Mouse (Mus musculus) megakaryocyte, embryonic 14.5 days (primary cell): ENCODE measurements at regions not wholly inside any gene's neighbourhood (a gene's known extent, or its start where the extent isn't known, plus 50 kb on each side); places are given as distances from the start of the nearest gene placed in this dataset.
"Not testable (repeated sequence)": the region's sequence is repeated elsewhere in the genome, so short reads cannot be mapped to it uniquely, and the experiment has no call there.

Experiments
- H3K27me3 ChIP-seq: replicated peaks from 2 replicates; pipeline ENCODE3; 2012; ENCODE audit warnings: inconsistent platforms
- H3K36me3 ChIP-seq: replicated peaks from 2 replicates; pipeline ENCODE3; 2012; ENCODE audit warnings: low read length, inconsistent platforms, mixed read lengths
- H3K4me1 ChIP-seq: 2 replicates; pipeline ENCODE4 v1.6.1; 2012; ENCODE audit warnings: inconsistent platforms
- H3K4me3 ChIP-seq: replicated peaks from 2 replicates; pipeline ENCODE3; 2012; ENCODE audit warnings: moderate library complexity, mild to moderate bottlenecking, inconsistent platforms
- H3K9me3 ChIP-seq: 2 replicates; pipeline ENCODE4 v1.6.1; 2012; ENCODE audit warnings: inconsistent platforms
- FLI1 ChIP-seq: IDR thresholded peaks from 2 replicates; pipeline ENCODE4 v1.6.1; 2012; ENCODE audit warnings: low read length, inconsistent platforms, mixed read lengths
- GATA1 ChIP-seq: IDR thresholded peaks from 3 replicates; pipeline ENCODE4 v1.6.1; 2012; ENCODE audit warnings: mixed read lengths, low read length, inconsistent platforms, borderline replicate concordance

DNA sequence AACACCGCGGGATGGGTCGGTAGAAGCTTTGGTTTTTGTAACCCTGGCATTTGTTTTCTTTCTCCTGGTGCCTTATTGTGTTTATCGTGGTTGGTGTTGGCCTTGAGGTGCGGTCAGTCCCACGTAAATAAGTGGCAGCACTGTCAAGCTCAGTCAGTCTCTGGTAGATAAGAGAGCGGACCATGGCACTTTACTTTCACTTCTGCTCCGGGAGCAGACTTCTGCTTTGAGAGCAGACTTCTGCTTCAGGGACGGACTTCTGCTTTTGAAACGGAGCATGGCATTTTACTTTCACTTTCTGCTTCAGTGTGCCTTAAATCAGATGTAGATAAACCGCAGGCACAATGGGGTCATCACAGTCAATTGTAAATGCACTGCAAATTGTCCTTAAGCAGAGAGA is 54.3 kb upstream of the Ccdc66 start:
- not testable (repeated sequence) for H3K27me3 ChIP-seq, H3K36me3 ChIP-seq
- peak overlapping the region; percentile 92 for H3K4me3 ChIP-seq
- peaks cover 14% of the 10 kb centered on the region for H3K9me3 ChIP-seq
- peaks cover 15% of the 10 kb centered on the region for H3K4me1 ChIP-seq

DNA sequence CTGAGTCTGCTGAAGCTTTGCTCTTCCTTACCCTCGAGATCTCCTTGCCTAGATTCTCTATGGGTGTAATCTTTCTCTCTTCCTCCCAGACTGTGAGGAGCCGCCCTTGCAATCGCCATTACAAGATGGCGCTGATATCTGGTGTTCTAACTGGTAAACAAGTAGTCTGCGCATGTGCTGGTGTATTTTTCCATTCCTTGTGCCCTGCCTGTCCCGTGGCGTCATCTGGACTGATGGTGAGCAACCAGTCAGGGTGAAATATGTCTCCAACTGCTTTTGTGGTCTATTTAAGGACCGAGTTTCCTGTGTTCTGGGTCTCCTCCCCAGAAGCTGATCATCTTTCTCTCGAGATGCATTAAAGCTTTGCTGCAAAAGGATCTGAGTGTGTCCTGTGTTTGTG is 53.7 kb upstream of the Ccdc66 start:
- Histone ChIP-seq H3K9me3 (peaks cover 14% of the 10 kb centered on the region), H3K4me3 (peak overlapping the region; percentile 92), H3K4me1 (peaks cover 15% of the 10 kb centered on the region)
- not testable (repeated sequence) for H3K27me3 ChIP-seq, H3K36me3 ChIP-seq

DNA sequence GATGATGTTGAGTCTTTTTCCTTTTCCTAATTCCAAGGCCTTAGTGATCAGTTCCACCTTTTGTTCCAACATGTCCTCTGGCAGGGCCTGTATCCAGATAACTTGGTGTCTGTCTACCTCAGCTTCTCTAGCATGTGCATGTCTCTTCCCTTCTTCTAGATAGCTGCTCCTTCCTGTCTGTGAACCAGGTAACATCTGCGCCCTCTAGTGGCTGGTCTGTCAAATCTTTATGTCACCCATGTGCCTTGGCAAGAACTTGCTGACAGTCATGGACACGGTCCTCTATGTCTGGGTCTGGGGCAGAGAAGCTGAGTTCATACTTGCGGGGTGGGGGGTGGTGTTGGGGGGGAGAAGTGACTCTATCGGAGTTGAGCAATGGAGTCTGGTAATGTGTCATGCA is 52.2 kb upstream of the Ccdc66 start:
- no peaks in the 10 kb centered on the region for H3K27me3 ChIP-seq

DNA sequence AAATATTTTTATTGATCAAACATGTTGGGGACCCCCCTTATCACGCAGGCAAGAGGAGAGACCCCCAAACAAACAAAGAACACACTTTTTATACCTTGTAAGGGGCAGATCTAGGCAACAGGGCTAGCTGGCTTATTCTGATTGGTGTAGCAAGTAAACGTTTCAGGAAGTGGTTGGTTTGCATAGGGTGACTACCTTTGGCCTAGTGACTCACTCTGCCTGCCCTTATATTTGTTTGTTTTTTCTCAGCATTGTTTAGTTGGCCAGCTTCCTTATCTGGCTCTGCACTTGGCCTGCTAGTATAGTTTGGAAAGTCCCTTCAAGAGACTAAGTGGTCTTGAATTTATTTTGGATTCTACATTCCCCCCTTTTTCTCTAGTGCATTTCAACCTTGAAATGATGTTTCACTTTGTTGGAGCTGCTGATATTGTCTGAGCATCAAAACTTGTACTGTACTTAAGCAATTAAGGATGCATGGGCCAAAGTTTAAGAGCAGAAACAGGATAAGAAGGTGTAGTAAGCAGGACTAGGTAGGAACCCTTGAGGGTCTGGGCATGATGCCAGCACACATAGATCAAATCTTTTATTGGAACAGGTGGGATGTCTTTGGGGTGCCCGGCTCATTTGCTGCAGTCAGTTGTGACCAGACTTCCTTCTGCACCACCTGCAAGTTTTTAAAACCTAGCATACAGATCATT is 50.7 kb upstream of the Ccdc66 start:
- Histone ChIP-seq H3K9me3 (peaks cover 20% of the 10 kb centered on the region), H3K36me3 (no peaks in the 10 kb centered on the region), H3K4me3 (no peak overlapping the region), H3K4me1 (peaks cover 15% of the 10 kb centered on the region), H3K27me3 (no peaks in the 10 kb centered on the region)
- no peak for TF ChIP-seq GATA1
- no peak for TF ChIP-seq FLI1

More for the DNA sequence above, 52.2 kb upstream of the Ccdc66 start:
- Histone ChIP-seq H3K36me3 (no peaks in the 10 kb centered on the region), H3K4me1 (peaks cover 15% of the 10 kb centered on the region), H3K4me3 (no peak overlapping the region), H3K9me3 (peaks cover 21% of the 10 kb centered on the region)
- no peak for TF ChIP-seq FLI1
- TF ChIP-seq GATA1, result no peak
